Mouse (Mus musculus) thymus, adult 2 months (tissue): ENCODE results near the gene Doc2g.

ENCODE experiments used
- CTCF ChIP-seq: fragments of 200-500 bp; IDR thresholded peaks from 2 replicates; pipeline ENCODE4 v1.5.1; 2012; ENCODE audit warnings: mild to moderate bottlenecking, control low read depth, low read length, moderate library complexity, borderline replicate concordance; ENCODE audit not compliant: control insufficient read depth, poor library complexity, insufficient read depth; ENCODE audit errors: extremely low read depth
- POLR2A ChIP-seq: fragments of 200-500 bp; IDR thresholded peaks from 2 replicates; pipeline ENCODE4 v1.6.1; 2012; ENCODE audit warnings: mild to moderate bottlenecking, low read length, control low read depth, moderate library complexity; ENCODE audit not compliant: control insufficient read depth, poor library complexity, insufficient read depth; ENCODE audit errors: extremely low read depth

- no peak for TF ChIP-seq POLR2A
- no peak for TF ChIP-seq CTCF
These were observed 30.9 kb upstream of the Doc2g start, which contains the start of gene Aldh3b2 for GRCm38 (mm10) chr19:3972229-3972628.
